Mouse (Mus musculus) limb, embryonic 14.5 days (tissue): ENCODE data around the gene Gsc. TPM values are rescaled to one million over a fixed set of nuclear protein-coding genes. Genes with fewer than 3 reads are reported as not detected.

Source experiments
- ATAC-seq: fragments of 200-750 bp; cut with Nextera tagmentation; 2 replicates; pipeline ENCODE4 v1.8.0; 2017; ENCODE audit warnings: low read depth, moderate number of reproducible peaks, moderate TSS enrichment; ENCODE audit not compliant: low FRiP score
- DNase-seq: peaks from one replicate; pipeline ENCODE4 v3.0.0-alpha.2; 2015; ENCODE audit warnings: low spot score
- H3K27ac ChIP-seq: fragments of 300-500 bp; sonication (generic); replicated peaks from 2 replicates; pipeline ENCODE4 v1.5.1; 2014; ENCODE audit warnings: low read depth, mild to moderate bottlenecking, low read length, moderate library complexity, mixed read lengths
- H3K27me3 ChIP-seq: fragments of 300-500 bp; sonication (generic); 2 replicates; pipeline ENCODE4 v1.6.1; 2014; ENCODE audit warnings: low read length, mixed read lengths; ENCODE audit not compliant: control insufficient read depth, insufficient read depth
- H3K36me3 ChIP-seq: fragments of 300-500 bp; sonication (generic); 2 replicates; pipeline ENCODE4 v1.6.1; 2014; ENCODE audit warnings: mild to moderate bottlenecking, low read length, moderate library complexity, mixed read lengths; ENCODE audit not compliant: control insufficient read depth, insufficient read depth
- H3K4me1 ChIP-seq: fragments of 300-500 bp; sonication (generic); 2 replicates; pipeline ENCODE4 v1.6.1; 2014; ENCODE audit warnings: antibody characterized with exemption, low read length, mixed read lengths; ENCODE audit not compliant: control insufficient read depth, insufficient read depth
- H3K4me2 ChIP-seq: fragments of 300-500 bp; sonication (generic); replicated peaks from 2 replicates; pipeline ENCODE4 v1.6.1; 2014; ENCODE audit warnings: low read depth, mild to moderate bottlenecking, low read length, moderate library complexity; ENCODE audit not compliant: severe bottlenecking
- H3K4me3 ChIP-seq: fragments of 300-500 bp; sonication (generic); replicated peaks from 2 replicates; pipeline ENCODE4 v1.5.1; 2014; ENCODE audit warnings: low read length
- H3K9ac ChIP-seq: fragments of 300-500 bp; sonication (generic); 2 replicates; pipeline ENCODE4 v1.6.1; 2014; ENCODE audit warnings: mild to moderate bottlenecking, low read depth, low read length, moderate library complexity; ENCODE audit not compliant: severe bottlenecking
- H3K9me3 ChIP-seq: fragments of 300-500 bp; sonication (generic); 2 replicates; pipeline ENCODE4 v1.6.1; 2016; ENCODE audit warnings: low read length; ENCODE audit not compliant: control insufficient read depth
- POLR2A ChIP-seq: fragments of 200-500 bp; IDR thresholded peaks from 2 replicates; pipeline ENCODE4 v1.8.0; 2012; ENCODE audit warnings: inconsistent platforms, mild to moderate bottlenecking, moderate library complexity, borderline replicate concordance; ENCODE audit not compliant: insufficient read depth, insufficient read length; ENCODE audit errors: extremely low read depth
- WGBS: fragments of 180-500 bp; shearing (Covaris S2); extraction: QIAGEN DNeasy Blood & Tissue Kit; methylation state at CpG from one replicate; pipeline ENCODE4 v1.1.7; 2014; 5-methylcytosine and 5-hydroxymethylcytosine counted together
- polyA plus RNA-seq, 2 experiments: library from polyadenylated mRNA; depleted of rRNA in 1 of 2; stranded (reverse) in 1 of 2; unstranded in 1 of 2; fragments of >200 nt; fragmentation: Nextera tagmentation in 1 of 2; extraction: Ambion mirVana in 1 of 2; gene quantifications; 2 replicates each; pipeline versions ENCODE4 v1.2.1 to v1.2.3; 2012 to 2014

Gene Gsc
- polyA plus RNA-seq, 2 experiments = 9.7 to 17.7 TPM

GRCm38 (mm10) chr12:104485161-104485560 lies 12.0 kb upstream of the Gsc start:
- Histone ChIP-seq H3K27me3 (0 out of 2 replicates have a peak, but pooled peaks cover 1% of the 10 kb centered on the region), H3K36me3 (no peaks in the 10 kb centered on the region), H3K9me3 (no peaks in the 10 kb centered on the region), H3K27ac (no peak overlapping the region), H3K4me2 (no peak overlapping the region), H3K4me1 (0 out of 2 replicates have a peak, but pooled peaks cover 4% of the 10 kb centered on the region), H3K4me3 (no peak overlapping the region), H3K9ac (no peak overlapping the region)
- no peak for DNase-seq
- TF ChIP-seq POLR2A = no peak
- ATAC-seq = no peak
- 21% methylated on average over 2 of the region's 3 CpGs for WGBS

- no peak overlapping the region for H3K9ac ChIP-seq
- ATAC-seq (no peak), DNase-seq (no peak)
- 55% methylated on average over 10 of the region's 10 CpGs for WGBS
- no peaks in the 10 kb centered on the region for H3K9me3 ChIP-seq
- H3K4me3 ChIP-seq = no peak overlapping the region
- no peak for TF ChIP-seq POLR2A
- peaks cover 35% of the 10 kb centered on the region for H3K27me3 ChIP-seq
- no peaks in the 10 kb centered on the region for H3K36me3 ChIP-seq
- H3K27ac ChIP-seq = no peak overlapping the region
- 0 out of 2 replicates have a peak, but pooled peaks cover 2% of the 10 kb centered on the region for H3K4me1 ChIP-seq
- H3K4me2 ChIP-seq = no peak overlapping the region
Measured at GRCm38 (mm10) chr12:104481007-104481406, 7.9 kb upstream of the Gsc start.

GRCm38 (mm10) chr12:104478193-104478592 lies 5.1 kb upstream of the Gsc start:
- Histone ChIP-seq H3K36me3 (no peaks in the 10 kb centered on the region), H3K27ac (no peak overlapping the region), H3K4me3 (no peak overlapping the region), H3K4me1 (0 out of 2 replicates have a peak, but pooled peaks cover 2% of the 10 kb centered on the region), H3K4me2 (no peak overlapping the region; the same call in 1 of the 2 replicates), H3K27me3 (peaks cover 60% of the 10 kb centered on the region), H3K9me3 (no peaks in the 10 kb centered on the region), H3K9ac (no peak overlapping the region)
- no peak for DNase-seq
- no peak for TF ChIP-seq POLR2A
- no peak for ATAC-seq
- WGBS = 1% methylated on average over 4 of the region's 4 CpGs

- ATAC-seq = no peak
- no peak overlapping the region for H3K4me2 ChIP-seq
- no peak overlapping the region for H3K9ac ChIP-seq
- H3K27ac ChIP-seq = no peak overlapping the region
- TF ChIP-seq POLR2A = no peak
- no peak overlapping the region for H3K4me3 ChIP-seq
- H3K4me1 ChIP-seq = 0 out of 2 replicates have a peak, but pooled peaks cover 2% of the 10 kb centered on the region
- DNase-seq = no peak
- no peaks in the 10 kb centered on the region for H3K9me3 ChIP-seq
- no peaks in the 10 kb centered on the region for H3K36me3 ChIP-seq
- WGBS = 5% methylated on average over 7 of the region's 7 CpGs
- peaks cover 67% of the 10 kb centered on the region for H3K27me3 ChIP-seq
Measured at GRCm38 (mm10) chr12:104477501-104477900, 4.4 kb upstream of the Gsc start.

GRCm38 (mm10) chr12:104477066-104477465 lies 3.9 kb upstream of the Gsc start:
- Histone ChIP-seq H3K36me3 (no peaks in the 10 kb centered on the region), H3K27ac (no peak overlapping the region), H3K9me3 (no peaks in the 10 kb centered on the region), H3K4me1 (0 out of 2 replicates have a peak, but pooled peaks cover 2% of the 10 kb centered on the region), H3K4me3 (no peak overlapping the region), H3K4me2 (no peak overlapping the region; the same call in 1 of the 2 replicates), H3K9ac (no peak overlapping the region), H3K27me3 (peaks cover 71% of the 10 kb centered on the region)
- ATAC-seq (no peak), DNase-seq (no peak)
- no peak for TF ChIP-seq POLR2A
- WGBS = 2% methylated on average over 12 of the region's 12 CpGs
